Mouse (Mus musculus) urinary bladder, postnatal 10 days (tissue): ENCODE measurements around the gene Pik3r1.

Experiments used
- DNase-seq: peaks from one replicate; pipeline ENCODE4 v3.0.0; 2022; ENCODE audit warnings: low spot score

The Pik3r1 gene

GRCm38 (mm10) chr13:101678984-101679383 lies 89.0 kb downstream of the Pik3r1 start:
- DNase-seq, result no peak

- no peak for DNase-seq
Observed at GRCm38 (mm10) chr13:101678036-101678435, 90.0 kb downstream of the Pik3r1 start.

- DNase-seq, result no peak
Observed at GRCm38 (mm10) chr13:101673876-101674275, 94.1 kb downstream of the Pik3r1 start.

- DNase-seq, result no peak
Observed at GRCm38 (mm10) chr13:101668859-101669258, 99.2 kb downstream of the Pik3r1 start.

GRCm38 (mm10) chr13:101664010-101664409 lies 104.0 kb downstream of the Pik3r1 start:
- no peak for DNase-seq

- no peak for DNase-seq
Observed at GRCm38 (mm10) chr13:101662900-101663299, 105.1 kb downstream of the Pik3r1 start.

- DNase-seq, result no peak
Observed at GRCm38 (mm10) chr13:101661567-101661966, 106.5 kb downstream of the Pik3r1 start.

DNA sequence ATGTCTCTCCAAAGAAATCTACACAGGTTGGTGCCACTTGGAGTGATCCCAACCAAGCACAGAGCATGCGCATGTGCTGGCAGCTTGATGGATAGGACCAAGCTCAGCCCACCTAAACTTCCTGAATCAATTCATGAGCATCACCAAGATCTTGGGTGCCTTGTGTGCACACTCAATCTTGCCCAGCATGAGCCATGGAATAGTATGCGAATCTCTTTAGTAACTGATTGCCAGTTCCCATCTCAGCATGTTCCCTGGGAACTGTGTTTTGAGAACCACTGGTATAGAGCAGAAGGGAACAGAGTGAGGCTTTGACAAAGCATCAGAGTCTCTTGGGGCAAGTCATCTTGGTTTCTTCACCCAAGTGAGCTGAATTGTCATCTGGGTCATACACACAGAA lies 107.8 kb downstream of the Pik3r1 start:
- no peak for DNase-seq

DNA sequence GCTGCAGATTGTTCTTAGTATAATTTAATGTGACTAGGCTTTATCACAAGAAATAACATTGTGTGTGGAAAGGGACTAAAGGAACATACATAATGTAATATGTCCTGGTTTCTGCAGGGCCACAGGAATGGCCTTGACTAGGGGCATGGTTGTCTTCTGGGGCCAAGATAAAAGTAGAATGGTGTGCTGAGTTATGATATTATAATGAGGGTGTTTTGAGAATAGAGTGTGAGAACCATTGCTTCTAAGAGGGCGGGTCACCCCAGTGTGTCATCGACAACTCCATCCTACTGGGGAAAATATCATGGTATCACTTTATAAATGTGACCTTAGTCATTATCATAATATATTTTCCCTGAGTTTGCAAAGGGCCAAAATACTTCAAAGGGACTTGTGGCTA lies 115.9 kb downstream of the Pik3r1 start:
- no peak for DNase-seq

- DNase-seq, result no peak
Observed at GRCm38 (mm10) chr13:101641632-101642031, 126.4 kb downstream of the Pik3r1 start.

GRCm38 (mm10) chr13:101635837-101636236 lies 132.2 kb downstream of the Pik3r1 start:
- no peak for DNase-seq

DNA sequence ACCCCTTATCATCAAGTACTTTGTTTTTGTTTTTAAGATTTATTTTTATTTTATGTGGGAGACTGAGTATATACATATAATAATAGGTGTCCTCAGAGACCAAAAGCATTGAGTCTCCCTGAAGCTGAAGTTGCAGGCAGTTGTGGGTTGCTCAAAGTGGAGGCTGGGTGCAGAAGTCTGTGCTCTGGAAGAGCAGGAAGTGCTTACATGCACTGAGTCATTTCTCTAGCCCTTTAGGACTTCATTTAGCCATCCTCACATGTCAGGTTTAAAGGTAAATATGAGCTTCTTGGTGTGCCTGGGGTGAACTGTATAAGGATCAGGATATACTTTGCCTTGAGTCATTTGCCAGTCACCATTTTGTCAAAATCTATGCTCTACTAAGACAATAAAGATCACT lies 133.6 kb downstream of the Pik3r1 start:
- no peak for DNase-seq

GRCm38 (mm10) chr13:101633620-101634019 lies 134.4 kb downstream of the Pik3r1 start:
- no peak for DNase-seq

- no peak for DNase-seq
Observed at GRCm38 (mm10) chr13:101632771-101633170, 135.2 kb downstream of the Pik3r1 start.

DNA sequence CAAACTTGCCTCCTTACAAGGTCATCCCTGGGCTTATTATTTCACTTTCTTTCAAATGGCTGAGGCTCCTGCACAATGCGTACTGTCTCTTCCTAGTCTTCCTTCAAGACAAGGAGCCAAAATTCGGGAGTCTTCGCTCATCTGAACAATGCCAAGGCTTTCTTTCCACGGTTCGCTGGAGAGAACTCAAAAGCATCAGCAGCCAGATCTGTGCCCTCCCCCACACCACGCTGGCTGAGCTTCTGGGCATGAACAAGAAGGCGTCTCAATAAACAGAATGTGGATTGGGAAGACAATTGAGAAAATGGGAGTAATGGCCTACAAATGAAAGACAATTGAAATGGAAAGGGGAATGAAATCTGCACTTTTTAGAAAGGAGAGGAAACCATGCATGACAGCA lies 136.5 kb downstream of the Pik3r1 start:
- DNase-seq, result no peak
